Mouse (Mus musculus) thymus, adult 2 months (tissue): ENCODE measurements around the gene Esr1.

Experiments
- CTCF ChIP-seq: fragments of 200-500 bp; IDR thresholded peaks from 2 replicates; pipeline ENCODE4 v1.5.1; 2012; ENCODE audit warnings: mild to moderate bottlenecking, control low read depth, low read length, moderate library complexity, borderline replicate concordance; ENCODE audit not compliant: control insufficient read depth, poor library complexity, insufficient read depth; ENCODE audit errors: extremely low read depth
- POLR2A ChIP-seq: fragments of 200-500 bp; IDR thresholded peaks from 2 replicates; pipeline ENCODE4 v1.6.1; 2012; ENCODE audit warnings: mild to moderate bottlenecking, low read length, control low read depth, moderate library complexity; ENCODE audit not compliant: control insufficient read depth, poor library complexity, insufficient read depth; ENCODE audit errors: extremely low read depth

GRCm38 (mm10) chr10:4965768-4966167, 354.4 kb downstream of the Esr1 start:
- TF ChIP-seq CTCF (no peak), POLR2A (no peak)
